Mouse (Mus musculus) right cerebral cortex, postnatal 10 days (tissue): ENCODE measurements around the gene Scap.
"Not testable (repeated sequence)": the region's sequence is repeated elsewhere in the genome, so short reads cannot be mapped to it uniquely, and the experiment has no call there.

Experiments used
- DNase-seq, 2 experiments: peaks; one replicate each; pipeline ENCODE4 v3.0.0; 2021; ENCODE audit warnings: low spot score in 2 of 2

The Scap gene

DNA sequence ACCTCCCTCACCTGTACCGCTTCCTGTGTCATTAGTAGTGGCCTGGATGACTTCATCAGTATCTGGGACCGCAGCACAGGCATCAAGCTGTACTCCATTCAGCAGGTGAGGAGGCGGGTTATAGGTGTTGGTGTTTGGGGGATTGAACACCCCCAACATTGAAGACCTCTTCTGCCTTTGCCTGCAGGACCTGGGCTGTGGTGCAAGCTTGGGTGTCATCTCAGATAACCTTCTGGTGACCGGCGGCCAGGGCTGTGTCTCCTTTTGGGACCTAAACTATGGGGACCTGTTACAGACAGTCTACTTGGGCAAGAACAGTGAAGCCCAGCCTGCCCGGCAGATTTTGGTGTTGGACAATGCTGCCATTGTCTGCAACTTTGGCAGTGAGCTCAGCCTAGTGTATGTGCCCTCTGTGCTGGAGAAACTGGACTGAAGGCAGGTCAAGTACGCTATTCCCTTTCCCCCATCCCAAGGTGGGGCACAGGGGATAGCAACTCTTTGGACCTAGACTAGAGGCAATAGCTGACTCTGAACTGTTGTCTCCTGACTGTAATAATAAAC, 51.4 kb downstream of the Scap start:
- DNase-seq = no peak

DNA sequence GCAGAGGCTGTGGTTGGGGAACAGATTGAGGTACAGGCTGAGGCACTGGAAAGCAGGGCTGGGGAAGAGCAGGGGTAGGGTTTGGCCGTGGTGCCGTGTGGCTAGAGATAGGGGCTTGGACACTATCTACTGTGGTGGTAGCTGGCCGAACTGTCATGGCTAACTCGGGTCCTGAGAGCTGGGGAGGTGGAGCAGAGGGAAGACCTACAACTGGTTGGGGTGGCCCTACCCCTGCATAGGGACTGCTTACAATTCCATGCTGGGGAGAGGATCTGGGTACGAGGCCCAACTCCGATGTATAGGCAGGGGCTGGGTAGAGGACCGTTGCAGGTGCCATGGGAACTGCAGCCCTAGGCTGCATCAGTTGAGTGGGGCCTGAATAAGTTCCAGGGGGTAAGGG, 54.9 kb downstream of the Scap start:
- DNase-seq = no peak

DNA sequence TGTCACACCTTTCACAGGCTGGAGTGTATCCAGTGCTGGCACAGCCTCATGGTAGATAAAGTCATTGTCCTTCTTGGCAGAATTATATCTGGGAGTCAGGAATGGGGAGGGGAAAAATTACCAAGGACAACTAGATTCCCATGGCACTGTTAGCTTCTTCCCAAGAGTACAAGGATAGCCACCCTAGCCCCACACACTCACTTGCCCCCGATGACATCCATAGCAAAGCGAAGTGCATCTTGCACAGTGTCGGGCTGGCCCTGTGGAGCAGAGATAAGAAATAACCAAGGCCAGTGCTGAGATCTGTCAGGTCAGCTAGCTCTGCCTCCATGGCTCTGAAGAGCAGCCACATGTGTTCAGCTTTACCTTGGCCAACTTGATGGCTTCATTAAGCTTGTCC, 57.8 kb downstream of the Scap start:
- no peak for DNase-seq

DNA sequence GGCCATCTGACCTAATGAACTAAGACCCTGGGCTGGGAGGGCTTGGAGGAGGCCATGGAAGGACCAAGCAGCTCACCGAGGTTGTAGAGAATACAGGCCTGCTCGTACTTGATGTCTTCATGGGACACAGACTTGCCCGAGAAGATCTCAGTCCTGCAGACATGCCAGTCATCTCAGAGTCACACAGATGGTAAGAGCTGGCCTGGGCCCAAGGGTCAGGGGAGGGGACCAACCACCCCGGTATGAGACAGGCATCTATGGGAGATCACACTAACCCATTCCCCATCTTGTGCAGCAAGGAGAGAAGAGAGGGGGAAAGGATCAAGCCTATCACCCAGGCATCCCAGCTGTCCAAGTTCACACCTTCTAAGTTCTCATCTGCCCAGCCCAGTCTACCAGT, 60.2 kb downstream of the Scap start:
- no peak for DNase-seq

- DNase-seq = no peak
Measured at GRCm38 (mm10) chr9:110400650-110401049, 67.6 kb downstream of the Scap start.

GRCm38 (mm10) chr9:110402731-110403130, 69.6 kb downstream of the Scap start:
- DNase-seq = no peak

GRCm38 (mm10) chr9:110403240-110403639, 70.2 kb downstream of the Scap start:
- not testable (repeated sequence) for DNase-seq

DNA sequence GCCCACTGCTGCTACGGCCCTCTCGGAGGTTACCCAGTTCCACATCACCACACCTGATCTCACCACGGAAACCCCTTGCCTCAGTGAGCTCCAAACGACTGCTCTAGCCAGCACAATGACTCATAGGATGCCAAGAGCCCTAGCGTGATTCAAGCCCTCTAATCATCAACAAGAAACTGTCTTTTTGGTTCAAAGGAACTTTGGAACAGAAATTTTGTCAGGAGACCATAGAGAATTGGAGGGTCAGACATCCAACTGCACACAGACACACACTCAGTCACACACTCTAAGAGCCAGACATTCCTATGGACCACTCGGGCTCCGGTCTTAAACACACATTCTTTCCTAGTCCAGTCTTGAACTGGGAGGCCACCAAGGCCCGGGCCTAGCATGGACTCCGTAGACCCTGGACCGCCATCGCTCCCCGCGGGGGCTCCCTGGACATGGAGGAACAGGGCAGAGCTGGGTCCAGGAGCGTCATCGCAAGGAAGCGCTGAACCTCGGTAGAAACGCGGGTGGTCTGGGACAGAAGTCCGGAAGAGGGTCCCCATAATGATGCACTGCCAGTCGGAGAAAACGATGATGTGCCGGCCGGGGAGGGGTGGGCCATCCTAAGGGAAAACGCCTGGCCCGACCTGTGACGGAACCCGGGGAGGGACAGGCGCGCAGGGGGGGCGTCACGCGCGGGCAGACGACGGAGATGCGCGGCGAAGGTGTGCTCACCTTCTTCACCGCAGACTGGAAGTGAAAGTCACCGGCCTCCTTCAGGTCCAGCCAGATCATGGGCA, 74.4 kb downstream of the Scap start:
- DNase-seq = no peak

GRCm38 (mm10) chr9:110408099-110408773, 75.1 kb downstream of the Scap start, which contains the start of gene Ptpn23:
Ptpn23 (minus strand) TSS chr9:110408213.
- DNase-seq = peak; percentile 97

GRCm38 (mm10) chr9:110410908-110411887, 78.1 kb downstream of the Scap start:
- DNase-seq = peak; percentile 82 to 87

DNA sequence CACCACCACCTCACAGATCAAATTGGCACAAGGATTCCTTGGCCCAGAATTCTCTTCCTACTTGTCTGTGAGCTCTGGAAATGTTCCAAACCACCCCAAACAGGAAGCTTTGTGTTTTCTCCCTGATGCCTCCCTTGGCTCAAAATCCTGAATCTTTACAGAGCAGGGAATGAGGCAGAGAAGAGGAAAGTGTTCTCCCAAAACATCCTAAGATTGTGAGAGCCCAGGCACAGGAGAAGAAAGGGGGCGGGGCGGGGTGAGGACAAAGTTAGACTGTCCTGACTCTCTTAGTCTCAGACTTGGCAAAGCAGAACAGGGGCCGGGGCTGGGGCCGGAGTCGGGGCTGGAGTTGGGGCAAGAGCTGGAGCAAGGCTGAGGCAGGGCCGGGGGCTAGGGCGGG, 79.8 kb downstream of the Scap start:
- no peak for DNase-seq

DNA sequence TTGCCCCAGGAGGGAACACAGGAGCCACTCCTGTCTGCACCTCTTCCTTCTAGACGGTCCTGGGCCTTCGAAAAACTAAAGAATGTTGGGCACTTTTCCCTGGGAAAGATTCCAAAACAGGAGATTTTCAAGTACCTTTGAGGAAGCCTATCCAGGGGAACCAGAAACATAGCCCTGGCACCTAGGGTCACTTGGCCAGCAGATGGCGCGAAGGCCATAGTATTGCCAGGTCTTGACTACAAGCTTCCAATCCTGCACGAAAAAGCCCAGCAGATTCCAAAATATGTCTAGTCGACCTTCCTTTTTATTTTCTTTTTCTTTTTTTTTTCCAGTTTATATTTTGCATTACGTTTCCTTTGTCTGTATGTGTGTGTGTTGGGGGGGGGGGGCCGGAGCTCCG, 80.7 kb downstream of the Scap start:
- peak in 1 of 2 experiments; percentile 56 for DNase-seq

- no peak for DNase-seq
Measured at GRCm38 (mm10) chr9:110419511-110420112, 86.5 kb downstream of the Scap start, which contains the start of gene Ngp. Ngp (plus strand) TSS chr9:110419747.

DNA sequence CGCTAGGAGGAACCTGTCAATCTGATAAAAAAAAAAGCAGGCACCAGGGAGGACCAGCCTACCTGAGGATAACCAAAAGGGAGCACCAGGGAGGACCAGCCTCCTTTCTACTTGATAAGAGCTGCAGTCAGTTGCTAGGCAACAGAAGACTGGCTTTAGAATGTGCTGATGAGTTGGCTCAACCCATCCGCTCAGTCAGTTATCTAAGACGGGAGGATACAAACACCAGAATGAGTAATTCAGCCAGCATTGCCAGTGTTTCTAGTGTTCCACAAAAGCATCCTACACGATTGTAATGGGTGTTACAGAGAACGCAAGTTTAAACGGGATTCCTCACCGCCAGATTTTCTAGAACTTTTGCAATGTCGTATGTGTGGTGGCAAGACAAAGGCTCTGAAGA, 98.2 kb downstream of the Scap start:
- peak in 1 of 2 experiments; percentile 60 for DNase-seq

DNA sequence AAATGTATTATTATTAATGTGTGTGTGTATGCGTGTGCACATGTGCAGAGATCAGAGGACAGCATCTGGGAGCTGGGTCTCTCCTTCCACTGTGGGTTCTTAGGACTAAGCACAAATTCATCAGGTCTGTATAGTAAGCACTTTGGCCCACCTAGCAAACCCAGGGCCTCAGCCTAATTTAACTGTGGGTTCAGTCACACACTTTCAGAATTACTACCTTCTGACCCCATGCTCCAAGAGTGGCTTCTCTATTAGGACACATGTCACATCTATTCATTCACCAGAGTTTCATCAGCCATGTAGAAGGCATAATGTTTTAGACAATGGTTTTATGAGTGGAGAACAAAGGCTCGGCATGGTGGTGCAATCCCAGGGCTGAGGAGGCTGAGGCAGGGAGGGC, 100.0 kb downstream of the Scap start:
- DNase-seq = no peak
